Mouse (Mus musculus): Measurements from ENCODE around the gene Gas2l3.

The Gas2l3 gene

GRCm38 (mm10) chr10:89400674-89401336 lies 43.0 kb downstream of the Gas2l3 start:
- DNase-seq (ENCODE audit: low read depth, low spot score), result no peak

GRCm38 (mm10) chr10:89395823-89396222 lies 47.9 kb downstream of the Gas2l3 start:
- DNase-seq (ENCODE audit: low read depth, low spot score), result no peak

DNA sequence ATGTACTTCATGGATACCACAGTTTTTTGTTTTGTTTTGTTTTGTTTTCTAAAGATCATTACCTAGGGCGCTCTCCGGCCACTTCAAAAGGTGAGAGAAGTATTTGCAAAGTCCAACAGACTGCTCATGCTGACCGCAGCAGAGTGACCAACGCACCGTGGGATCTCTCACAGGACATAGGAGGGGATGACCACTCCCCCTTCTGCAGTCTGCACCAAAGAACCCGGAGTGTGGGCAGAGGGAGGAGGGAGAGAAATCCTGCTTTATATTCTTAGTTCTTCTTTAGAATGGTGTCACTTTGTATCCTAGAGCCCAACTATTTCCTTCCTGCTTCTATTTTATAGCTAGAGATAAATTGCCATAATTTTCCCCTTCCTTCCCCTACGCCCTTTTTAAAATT lies 48.4 kb downstream of the Gas2l3 start:
- DNase-seq (ENCODE audit: low read depth, low spot score), result no peak

DNA sequence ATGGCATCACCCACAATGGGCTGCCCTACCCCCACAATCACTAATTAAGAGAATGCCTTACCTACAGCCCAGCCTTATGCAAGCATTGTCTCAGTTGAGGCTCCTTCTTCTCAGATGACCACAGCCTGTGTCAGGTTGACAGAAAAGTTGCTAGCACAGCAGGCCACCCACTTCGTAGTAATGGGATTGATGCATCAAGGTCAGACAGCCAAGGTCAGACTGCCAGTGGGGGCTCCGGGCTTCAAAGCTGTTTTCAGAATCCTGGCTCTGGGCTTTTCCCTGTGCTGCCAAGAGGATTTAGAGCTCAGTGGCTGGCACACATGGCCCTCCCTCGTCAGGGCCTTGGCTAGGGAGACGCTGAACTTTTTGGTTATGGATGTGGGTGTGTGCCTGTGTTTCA lies 51.1 kb downstream of the Gas2l3 start:
- DNase-seq (ENCODE audit: low read depth, low spot score), result no peak

DNA sequence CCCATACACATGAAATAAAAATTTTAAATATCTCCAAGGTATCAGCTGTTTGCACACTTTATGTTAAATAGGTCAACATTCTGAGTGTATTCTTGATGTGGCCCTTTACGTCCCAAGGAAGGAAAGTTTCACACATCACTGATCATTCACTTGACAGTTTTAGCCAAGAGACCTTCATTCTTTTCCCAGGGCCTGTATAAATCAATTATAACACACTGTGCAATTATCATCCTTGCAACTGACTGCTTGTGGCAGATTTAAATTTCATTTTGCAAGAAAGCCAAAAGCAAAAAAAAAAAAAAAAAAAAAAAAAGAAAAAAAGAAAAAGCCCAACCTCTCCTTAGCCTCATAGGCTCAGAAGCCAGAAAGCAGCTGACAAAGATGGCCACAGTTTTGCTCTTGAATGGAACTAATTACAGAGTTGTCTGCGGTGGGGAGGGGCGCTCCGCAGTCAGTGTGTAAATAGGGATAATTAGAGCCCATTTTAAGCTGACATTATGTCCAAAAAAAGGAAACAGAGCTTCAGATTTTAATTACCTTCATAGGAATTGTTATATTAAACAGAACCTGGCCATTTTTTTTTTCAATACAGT lies 52.1 kb downstream of the Gas2l3 start:
- DNase-seq (ENCODE audit: low read depth, low spot score), result peak; percentile 43

- no peak for DNase-seq (ENCODE audit: low read depth, low spot score)
These were observed 57.3 kb downstream of the Gas2l3 start for GRCm38 (mm10) chr10:89386461-89386860.

DNA sequence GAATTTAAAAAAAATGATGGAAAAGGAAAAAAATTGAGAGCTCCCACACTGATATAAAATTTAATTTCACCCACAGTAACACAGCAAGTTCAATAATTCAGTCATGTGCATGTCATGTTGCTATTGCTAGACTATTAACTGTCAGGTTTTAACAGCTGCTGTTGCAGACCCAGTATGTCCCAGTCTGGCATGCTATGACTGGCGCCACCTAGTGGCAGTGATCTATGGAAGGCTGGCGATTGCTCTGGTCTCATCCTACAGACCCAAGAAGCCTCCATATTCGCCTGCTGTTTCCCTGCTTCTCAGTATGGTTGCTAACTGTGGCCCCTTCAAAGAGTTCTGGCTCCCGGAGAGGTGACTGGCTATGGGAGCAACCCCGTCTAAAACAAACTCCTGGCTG lies 60.3 kb downstream of the Gas2l3 start:
- no peak for DNase-seq (ENCODE audit: low read depth, low spot score)

GRCm38 (mm10) chr10:89377750-89378149 lies 66.0 kb downstream of the Gas2l3 start:
- DNase-seq (ENCODE audit: low read depth, low spot score), result no peak

DNA sequence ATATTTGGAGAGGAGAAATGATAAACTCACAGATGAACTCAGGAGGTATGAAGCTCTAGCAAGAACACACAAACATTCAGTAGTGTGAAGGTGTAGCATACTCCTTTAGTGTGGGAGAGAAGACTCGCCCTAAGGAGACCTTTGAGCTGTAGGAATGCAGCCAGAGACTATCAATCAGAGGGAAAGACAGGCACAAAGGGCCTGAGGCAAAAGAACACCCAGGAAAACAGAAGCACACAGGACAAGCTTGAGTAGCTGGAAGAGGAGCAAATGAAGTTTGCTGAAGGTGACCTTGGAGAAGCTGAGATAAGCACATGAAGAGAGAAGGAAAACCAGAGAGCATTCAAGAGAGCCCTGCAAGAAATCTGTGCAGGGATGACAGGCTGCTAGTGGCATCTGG lies 73.7 kb downstream of the Gas2l3 start:
- DNase-seq (ENCODE audit: low read depth, low spot score), result no peak

- DNase-seq (ENCODE audit: low read depth, low spot score), result no peak
These were observed 84.8 kb downstream of the Gas2l3 start for GRCm38 (mm10) chr10:89358933-89359332.

All from brain, embryonic 18.5 days (tissue).